Mouse (Mus musculus) embryonic fibroblast, embryonic 13.5 days (primary cell): ENCODE measurements around the gene Angptl6. TPM values are rescaled to one million over a fixed set of nuclear protein-coding genes. Genes with fewer than 3 reads are reported as not detected.
A peak's percentile ranks its signal among the peaks of the same experiment; 100 is the strongest.
"Not testable (repeated sequence)": the region's sequence is repeated elsewhere in the genome, so short reads cannot be mapped to it uniquely, and the experiment has no call there.

ENCODE experiments used
- H3K27ac ChIP-seq: 2 replicates; pipeline ENCODE4 v1.5.1; 2012; ENCODE audit warnings: low read length, control low read depth, inconsistent platforms; ENCODE audit not compliant: insufficient read depth
- H3K4me1 ChIP-seq: 2 replicates; pipeline ENCODE4 v1.6.1; 2011; ENCODE audit warnings: low read length; ENCODE audit not compliant: control insufficient read depth, insufficient read depth
- H3K4me3 ChIP-seq: 2 replicates; pipeline ENCODE4 v1.5.1; 2011; ENCODE audit warnings: mild to moderate bottlenecking, control low read depth, low read length; ENCODE audit not compliant: insufficient read depth
- CTCF ChIP-seq: IDR thresholded peaks from 2 replicates; pipeline ENCODE4 v1.5.1; 2011; ENCODE audit warnings: mild to moderate bottlenecking, control low read depth, low read length, moderate library complexity, borderline replicate concordance; ENCODE audit not compliant: insufficient read depth
- POLR2A ChIP-seq: IDR thresholded peaks from 2 replicates; pipeline ENCODE4 v1.6.1; 2011; ENCODE audit warnings: low read depth, mild to moderate bottlenecking, control low read depth, low read length, moderate library complexity
- polyA plus RNA-seq: library from polyadenylated mRNA; stranded (reverse); fragments of >200 nt; gene quantifications from 2 replicates; pipeline ENCODE4 v1.2.4, GENCODE M21; 2011; ENCODE audit warnings: low read depth; ENCODE audit not compliant: missing spikeins, insufficient read length

The Angptl6 gene
- polyA plus RNA-seq, 1 experiment = 4.9 TPM

- H3K4me3 ChIP-seq = no peak overlapping the region
- TF ChIP-seq POLR2A (no peak), CTCF (no peak)
- no peaks in the 10 kb centered on the region; the same call in 1 of the 2 replicates for H3K4me1 ChIP-seq
- no peak overlapping the region for H3K27ac ChIP-seq
Observed at GRCm38 (mm10) chr9:20857131-20857530, 22.4 kb downstream of the Angptl6 start.

- Histone ChIP-seq H3K4me3 (no peak overlapping the region), H3K27ac (no peak overlapping the region), H3K4me1 (no peaks in the 10 kb centered on the region)
- TF ChIP-seq CTCF (no peak), POLR2A (no peak)
Observed at GRCm38 (mm10) chr9:20850179-20850578, 29.3 kb downstream of the Angptl6 start.

- Histone ChIP-seq H3K4me3 (no peak overlapping the region), H3K4me1 (no peaks in the 10 kb centered on the region), H3K27ac (no peak overlapping the region)
- TF ChIP-seq POLR2A = no peak
- TF ChIP-seq CTCF = no peak
Observed at GRCm38 (mm10) chr9:20842670-20843069, 36.9 kb downstream of the Angptl6 start.

- no peak for TF ChIP-seq CTCF
- TF ChIP-seq POLR2A = no peak
- Histone ChIP-seq H3K4me1 (no peaks in the 10 kb centered on the region), H3K4me3 (no peak overlapping the region)
Observed at GRCm38 (mm10) chr9:20842211-20842610, 37.3 kb downstream of the Angptl6 start.

GRCm38 (mm10) chr9:20838931-20839330 lies 40.6 kb downstream of the Angptl6 start:
- no peak overlapping the region for H3K4me3 ChIP-seq
- H3K4me1 ChIP-seq = no peaks in the 10 kb centered on the region
- TF ChIP-seq CTCF (no peak), POLR2A (no peak)
- no peak overlapping the region for H3K27ac ChIP-seq

More at GRCm38 (mm10) chr9:20842211-20842610, 37.3 kb downstream of the Angptl6 start:
- no peak overlapping the region for H3K27ac ChIP-seq

- Histone ChIP-seq H3K27ac (no peak overlapping the region), H3K4me1 (no peaks in the 10 kb centered on the region), H3K4me3 (no peak overlapping the region)
- TF ChIP-seq POLR2A (no peak), CTCF (no peak)
Observed at GRCm38 (mm10) chr9:20837184-20837947, 42.2 kb downstream of the Angptl6 start.

GRCm38 (mm10) chr9:20835431-20835954 lies 44.0 kb downstream of the Angptl6 start:
- H3K27ac ChIP-seq, H3K4me3 ChIP-seq, H3K4me1 ChIP-seq: not testable (repeated sequence)

- Histone ChIP-seq H3K4me1 (no peaks in the 10 kb centered on the region), H3K4me3 (no peak overlapping the region), H3K27ac (no peak overlapping the region)
- no peak for TF ChIP-seq POLR2A
- TF ChIP-seq CTCF = no peak
Observed at GRCm38 (mm10) chr9:20834881-20835280, 44.6 kb downstream of the Angptl6 start.

GRCm38 (mm10) chr9:20830901-20831643 lies 48.5 kb downstream of the Angptl6 start:
- TF ChIP-seq POLR2A = no peak
- peak; percentile 89 for TF ChIP-seq CTCF
- no peaks in the 10 kb centered on the region for H3K4me1 ChIP-seq
- no peak overlapping the region for H3K4me3 ChIP-seq
- H3K27ac ChIP-seq = peak overlapping the region; percentile 9; the same call in 1 of the 2 replicates

GRCm38 (mm10) chr9:20828127-20828526 lies 51.4 kb downstream of the Angptl6 start:
- Histone ChIP-seq H3K4me1 (peaks cover 2% of the 10 kb centered on the region; the same call in 1 of the 2 replicates), H3K4me3 (no peak overlapping the region), H3K27ac (no peak overlapping the region)
- TF ChIP-seq POLR2A (no peak), CTCF (no peak)
